Mouse (Mus musculus): ENCODE data around the gene Olfr366. TPM values are rescaled to one million over a fixed set of nuclear protein-coding genes. Genes with fewer than 3 reads are reported as not detected.
"Not testable (repeated sequence)": the region's sequence is repeated elsewhere in the genome, so short reads cannot be mapped to it uniquely, and the experiment has no call there.

Olfr366 gene
- polyA plus RNA-seq (2015; fragmentation: Nextera tagmentation; extraction: Ambion mirVana) = not detected in 2 replicates

- Histone ChIP-seq H3K4me2 (ENCODE audit: low read length) (no peak within 1 kb of the TSS), H3K4me3 (ENCODE audit: low read depth, low read length) (no peak within 1 kb of the TSS), H3K27me3 (ENCODE audit: control insufficient read depth, insufficient read depth, low read depth, low read length) (no peaks in the 10 kb centered on the region), H3K27ac (ENCODE audit: low read length) (no peak within 1 kb of the TSS), H3K9me3 (replicated peaks; ENCODE audit: control insufficient read depth, low read length, poor library complexity, severe bottlenecking) (peaks cover 15% of the 10 kb centered on the region), H3K9ac (ENCODE audit: low read depth, low read length) (no peak within 1 kb of the TSS), H3K36me3 (ENCODE audit: control insufficient read depth, insufficient read depth, low read length) (no peaks in the 10 kb centered on the region), H3K4me1 (ENCODE audit: control insufficient read depth, insufficient read depth, low read length) (no peaks in the 10 kb centered on the region)
- no peak for ATAC-seq
These were observed at the start of gene Olfr366 for GRCm38 (mm10) chr2:37211274-37211673. Gene Olfr366 (plus strand): TSS chr2:37211574.

- no peak within 1 kb of the TSS for H3K27ac ChIP-seq (ENCODE audit: low read length)
- H3K4me1 ChIP-seq (ENCODE audit: control insufficient read depth, insufficient read depth, low read length) = no peaks in the 10 kb centered on the region
- WGBS = 79% methylated on average over 3 of the region's 3 CpGs
- H3K27me3 ChIP-seq (ENCODE audit: control insufficient read depth, insufficient read depth, low read depth, low read length) = no peaks in the 10 kb centered on the region
- H3K9ac ChIP-seq (ENCODE audit: low read depth, low read length) = no peak within 1 kb of the TSS
- H3K9me3 ChIP-seq (replicated peaks; ENCODE audit: control insufficient read depth, low read length, poor library complexity, severe bottlenecking) = 0 out of 2 replicates have a peak, but pooled peaks cover 4% of the 10 kb centered on the region
- no peak within 1 kb of the TSS for H3K4me3 ChIP-seq (ENCODE audit: low read depth, low read length)
- H3K4me2 ChIP-seq (ENCODE audit: low read length) = no peak within 1 kb of the TSS
- H3K36me3 ChIP-seq (ENCODE audit: control insufficient read depth, insufficient read depth, low read length) = no peaks in the 10 kb centered on the region
- no peak for ATAC-seq
These were observed 23.5 kb upstream of the Olfr366 start, which contains the start of gene Olfr365 for GRCm38 (mm10) chr2:37187898-37188297. Gene Olfr365 (plus strand): TSS chr2:37188198.

- not testable (repeated sequence) for H3K27me3 ChIP-seq (ENCODE audit: control insufficient read depth, insufficient read depth, low read depth, low read length); ATAC-seq; H3K4me2 ChIP-seq (ENCODE audit: low read length); H3K27ac ChIP-seq (ENCODE audit: low read length); H3K9ac ChIP-seq (ENCODE audit: low read depth, low read length); H3K9me3 ChIP-seq (replicated peaks; ENCODE audit: control insufficient read depth, low read length, poor library complexity, severe bottlenecking); H3K4me1 ChIP-seq (ENCODE audit: control insufficient read depth, insufficient read depth, low read length); H3K36me3 ChIP-seq (ENCODE audit: control insufficient read depth, insufficient read depth, low read length); H3K4me3 ChIP-seq (ENCODE audit: low read depth, low read length)
- 81% methylated on average over 7 of the region's 7 CpGs for WGBS
These were observed 50.4 kb downstream of the Olfr366 start for GRCm38 (mm10) chr2:37261781-37262180.

Other genes starting within 250 kb of the Olfr366 start
- not detected in 2 replicates for gene Olfr357, start 217.7 kb upstream of the Olfr366 start, polyA plus RNA-seq (2015; fragmentation: Nextera tagmentation; extraction: Ambion mirVana)
- gene Olfr358, start 202.2 kb upstream of the Olfr366 start, polyA plus RNA-seq (2015; fragmentation: Nextera tagmentation; extraction: Ambion mirVana) = not detected in 2 replicates
- gene Olfr360, start 145.8 kb upstream of the Olfr366 start, polyA plus RNA-seq (2015; fragmentation: Nextera tagmentation; extraction: Ambion mirVana) = not detected in 2 replicates
- gene Olfr361, start 122.3 kb upstream of the Olfr366 start, polyA plus RNA-seq (2015; fragmentation: Nextera tagmentation; extraction: Ambion mirVana) = not detected in 2 replicates
- gene Olfr362, start 93.7 kb upstream of the Olfr366 start, polyA plus RNA-seq (2015; fragmentation: Nextera tagmentation; extraction: Ambion mirVana) = not detected in 2 replicates
- gene Olfr364-ps1, start 72.3 kb upstream of the Olfr366 start, polyA plus RNA-seq (2015; fragmentation: Nextera tagmentation; extraction: Ambion mirVana) = not detected in 2 replicates
- gene Olfr365, start 23.4 kb upstream of the Olfr366 start, polyA plus RNA-seq (2015; fragmentation: Nextera tagmentation; extraction: Ambion mirVana) = not detected in 2 replicates
- gene Olfr368, start 114.9 kb downstream of the Olfr366 start, polyA plus RNA-seq (2015; fragmentation: Nextera tagmentation; extraction: Ambion mirVana) = not detected in 2 replicates
- 50.2 and 57.0 TPM in 2 replicates for gene Pdcl, start 147.8 kb downstream of the Olfr366 start, polyA plus RNA-seq (2015; fragmentation: Nextera tagmentation; extraction: Ambion mirVana)
- 18.0 and 20.5 TPM in 2 replicates for gene Rc3h2, start 211.3 kb downstream of the Olfr366 start, polyA plus RNA-seq (2015; fragmentation: Nextera tagmentation; extraction: Ambion mirVana)
- 8.3 and 9.1 TPM in 2 replicates for gene Zbtb26, start 231.6 kb downstream of the Olfr366 start, polyA plus RNA-seq (2015; fragmentation: Nextera tagmentation; extraction: Ambion mirVana)
- gene Zbtb6, start 231.6 kb downstream of the Olfr366 start, polyA plus RNA-seq (2015; fragmentation: Nextera tagmentation; extraction: Ambion mirVana) = 19.2 and 22.3 TPM in 2 replicates
- gene Rabgap1, start 231.7 kb downstream of the Olfr366 start, polyA plus RNA-seq (2015; fragmentation: Nextera tagmentation; extraction: Ambion mirVana) = 50.6 and 56.5 TPM in 2 replicates